Mouse (Mus musculus) cerebellum, adult 11-12 months (tissue): ENCODE measurements around the gene Slc2a12.

Source experiments
- DNase-seq: peaks from one replicate; pipeline ENCODE4 v3.0.0; 2022

Slc2a12 gene

GRCm38 (mm10) chr10:22668509-22668908 is 23.7 kb downstream of the Slc2a12 start:
- no peak for DNase-seq

GRCm38 (mm10) chr10:22674176-22674575 is 29.4 kb downstream of the Slc2a12 start:
- DNase-seq = no peak

GRCm38 (mm10) chr10:22675848-22676630 is 31.2 kb downstream of the Slc2a12 start:
- peak; percentile 50 for DNase-seq

GRCm38 (mm10) chr10:22696236-22696635 is 51.4 kb downstream of the Slc2a12 start:
- no peak for DNase-seq

- no peak for DNase-seq
Observed at GRCm38 (mm10) chr10:22696864-22697263, 52.1 kb downstream of the Slc2a12 start.

GRCm38 (mm10) chr10:22698158-22698953 is 53.5 kb downstream of the Slc2a12 start:
- no peak for DNase-seq

GRCm38 (mm10) chr10:22699487-22700335 is 54.9 kb downstream of the Slc2a12 start:
- DNase-seq = peak; percentile 55

- no peak for DNase-seq
Observed at GRCm38 (mm10) chr10:22700773-22701172, 56.0 kb downstream of the Slc2a12 start.

- DNase-seq = peak; percentile 69
Observed at GRCm38 (mm10) chr10:22701485-22702315, 56.9 kb downstream of the Slc2a12 start.

GRCm38 (mm10) chr10:22703844-22704243 is 59.0 kb downstream of the Slc2a12 start:
- no peak for DNase-seq

- DNase-seq = no peak
Observed at GRCm38 (mm10) chr10:22708190-22708843, 63.5 kb downstream of the Slc2a12 start.

- no peak for DNase-seq
Observed at GRCm38 (mm10) chr10:22710173-22710777, 65.5 kb downstream of the Slc2a12 start.

GRCm38 (mm10) chr10:22712955-22713354 is 68.1 kb downstream of the Slc2a12 start:
- DNase-seq = no peak

- DNase-seq = peak; percentile 54
Observed at GRCm38 (mm10) chr10:22714520-22714919, 69.7 kb downstream of the Slc2a12 start.

- DNase-seq = peak; percentile 80
Observed at GRCm38 (mm10) chr10:22718475-22718874, 73.7 kb downstream of the Slc2a12 start.

- DNase-seq = no peak
Observed at GRCm38 (mm10) chr10:22720781-22721529, 76.1 kb downstream of the Slc2a12 start.

- DNase-seq = no peak
Observed at GRCm38 (mm10) chr10:22725166-22725565, 80.4 kb downstream of the Slc2a12 start.

- no peak for DNase-seq
Observed at GRCm38 (mm10) chr10:22726295-22726694, 81.5 kb downstream of the Slc2a12 start.

GRCm38 (mm10) chr10:22728257-22728656 is 83.4 kb downstream of the Slc2a12 start:
- no peak for DNase-seq

- peak; percentile 52 for DNase-seq
Observed at GRCm38 (mm10) chr10:22730266-22730991, 85.6 kb downstream of the Slc2a12 start.
